Mouse (Mus musculus): Measurements from ENCODE around the gene Kcnk5. TPM values are rescaled to one million over a fixed set of nuclear protein-coding genes. Genes with fewer than 3 reads are reported as not detected.

The Kcnk5 gene
- polyA plus RNA-seq, 1 experiment from 2014 or later = 8.9 TPM

DNA sequence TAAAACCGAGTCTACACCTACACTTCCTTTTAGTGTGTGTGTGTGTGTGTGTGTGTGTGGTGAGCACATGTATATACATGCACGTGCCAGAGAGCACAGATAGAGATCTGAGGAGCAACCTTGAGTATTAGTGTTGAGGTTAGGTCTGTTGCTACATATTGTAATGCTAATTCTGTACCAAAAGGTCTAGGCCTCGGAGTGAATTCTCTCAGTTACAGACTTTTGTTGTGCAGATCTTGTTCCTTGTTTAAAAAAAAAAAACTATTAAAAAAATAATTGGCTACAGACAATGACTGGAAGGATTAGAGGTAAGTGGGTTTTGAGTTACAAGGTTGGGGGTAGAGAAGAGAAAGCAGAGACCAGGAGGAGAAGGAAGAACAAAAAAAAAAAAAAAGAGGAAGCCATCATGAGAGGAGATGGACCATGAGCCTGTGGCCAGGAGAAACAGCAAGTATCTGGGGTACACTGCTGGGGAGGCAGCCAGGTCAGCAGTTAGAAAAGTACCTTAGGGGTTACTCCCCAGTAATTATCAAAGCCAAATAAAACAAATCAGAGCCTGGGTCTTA lies 35.8 kb upstream of the Kcnk5 start:
- Histone ChIP-seq H3K27me3 (replicated peaks) (no peaks in the 10 kb centered on the region), H3K4me1 (peaks cover 4% of the 10 kb centered on the region), H3K9ac (no peak overlapping the region), H3K4me2 (no peak overlapping the region), H3K27ac (no peak overlapping the region), H3K9me3 (replicated peaks) (no peaks in the 10 kb centered on the region), H3K4me3 (no peak overlapping the region), H3K36me3 (no peaks in the 10 kb centered on the region)
- 47% methylated on average over 3 of the region's 3 CpGs for WGBS (ENCODE audit: insufficient replicate concordance)
- ATAC-seq = no peak

DNA sequence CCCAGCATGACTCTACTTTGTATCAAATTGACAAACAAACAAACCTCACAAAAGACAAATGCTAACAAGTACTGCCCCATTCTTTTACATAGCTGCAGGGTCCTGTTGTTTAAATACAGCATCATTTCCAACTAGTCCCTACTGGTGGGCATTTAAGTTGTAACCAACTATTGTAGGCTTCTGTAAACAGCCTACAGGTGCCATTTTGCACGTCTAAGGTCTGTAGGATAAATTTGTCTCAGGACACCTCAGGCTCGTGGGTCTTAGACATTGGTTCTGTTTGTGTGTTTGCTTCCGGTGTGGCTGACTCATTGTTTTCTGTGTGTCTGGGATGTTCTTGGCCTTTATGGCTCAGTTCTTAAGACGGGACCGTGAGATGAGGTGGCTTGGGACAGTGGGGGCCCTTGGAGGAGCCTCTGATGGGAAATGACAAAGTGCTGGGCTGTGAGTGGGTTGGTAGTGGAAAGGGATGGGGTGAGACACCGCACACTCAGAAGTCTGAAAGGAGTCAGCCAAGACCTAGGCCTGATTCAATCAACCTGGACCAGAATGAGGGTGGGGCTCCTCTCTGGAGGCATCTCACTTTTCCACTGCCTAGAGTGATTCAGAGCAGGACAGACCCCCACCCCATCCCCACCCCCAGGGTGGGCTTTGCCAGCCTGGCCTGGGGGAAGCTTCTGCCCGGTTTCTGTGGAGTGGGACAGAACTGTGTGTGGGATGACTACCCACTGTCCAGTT lies 35.1 kb upstream of the Kcnk5 start:
- Histone ChIP-seq H3K36me3 (no peaks in the 10 kb centered on the region), H3K4me1 (peaks cover 11% of the 10 kb centered on the region), H3K27ac (no peak overlapping the region), H3K4me3 (no peak overlapping the region), H3K4me2 (no peak overlapping the region), H3K27me3 (replicated peaks) (no peaks in the 10 kb centered on the region), H3K9ac (no peak overlapping the region), H3K9me3 (replicated peaks) (no peaks in the 10 kb centered on the region)
- no peak for ATAC-seq
- 68% methylated on average over 7 of the region's 7 CpGs for WGBS (ENCODE audit: insufficient replicate concordance)

DNA sequence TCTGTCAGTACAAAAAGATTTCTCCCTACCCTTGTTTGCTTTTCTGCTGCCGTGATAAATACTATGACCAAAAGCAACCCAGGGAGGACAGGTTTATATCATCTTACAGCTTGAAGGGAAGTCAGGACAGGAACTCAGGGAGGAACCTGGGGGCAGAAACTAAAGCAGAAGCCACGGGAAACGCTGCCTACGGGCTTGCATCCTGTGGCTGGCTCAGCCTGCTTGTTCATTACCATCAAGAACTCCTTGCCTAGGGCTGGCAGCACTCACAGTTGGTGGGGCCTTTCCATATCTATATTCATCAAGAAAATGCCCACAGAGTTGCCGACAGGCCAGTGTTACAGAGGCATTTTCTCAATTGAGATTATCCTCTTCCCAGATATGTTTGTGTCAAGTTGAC lies 34.2 kb upstream of the Kcnk5 start:
- Histone ChIP-seq H3K9ac (no peak overlapping the region), H3K36me3 (no peaks in the 10 kb centered on the region), H3K9me3 (replicated peaks) (no peaks in the 10 kb centered on the region), H3K27me3 (replicated peaks) (no peaks in the 10 kb centered on the region), H3K4me1 (peaks cover 17% of the 10 kb centered on the region), H3K4me2 (no peak overlapping the region), H3K4me3 (no peak overlapping the region), H3K27ac (no peak overlapping the region)
- 17% methylated on average over 5 of the region's 5 CpGs for WGBS (ENCODE audit: insufficient replicate concordance)
- ATAC-seq = no peak

DNA sequence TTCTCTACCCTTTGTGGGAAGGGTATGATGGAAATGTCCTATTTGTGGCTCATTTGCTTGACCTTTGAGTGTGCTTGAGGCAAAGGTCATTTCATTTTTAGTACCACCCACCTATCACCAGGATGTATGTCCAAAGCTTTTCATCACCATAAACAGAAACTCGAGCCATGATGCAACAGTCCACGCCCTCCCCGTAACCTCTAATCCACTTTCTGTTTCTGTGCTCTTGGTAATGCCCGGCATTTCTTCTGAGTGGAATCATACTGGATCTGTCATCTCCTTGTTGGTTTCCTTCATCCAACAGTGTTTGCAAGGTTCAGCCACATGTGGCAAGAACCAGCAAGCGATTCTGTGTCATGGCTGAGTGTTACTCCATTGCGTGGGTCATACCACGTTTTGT lies 32.5 kb upstream of the Kcnk5 start:
- no peak overlapping the region for H3K27ac ChIP-seq
- peaks cover 30% of the 10 kb centered on the region for H3K4me1 ChIP-seq
- WGBS (ENCODE audit: insufficient replicate concordance) = 65% methylated on average over 7 of the region's 7 CpGs
- H3K9ac ChIP-seq = no peak overlapping the region
- H3K4me3 ChIP-seq = no peak overlapping the region
- no peak overlapping the region for H3K4me2 ChIP-seq
- H3K36me3 ChIP-seq = no peaks in the 10 kb centered on the region
- ATAC-seq = no peak
- H3K27me3 ChIP-seq (replicated peaks) = no peaks in the 10 kb centered on the region
- no peaks in the 10 kb centered on the region for H3K9me3 ChIP-seq (replicated peaks)

DNA sequence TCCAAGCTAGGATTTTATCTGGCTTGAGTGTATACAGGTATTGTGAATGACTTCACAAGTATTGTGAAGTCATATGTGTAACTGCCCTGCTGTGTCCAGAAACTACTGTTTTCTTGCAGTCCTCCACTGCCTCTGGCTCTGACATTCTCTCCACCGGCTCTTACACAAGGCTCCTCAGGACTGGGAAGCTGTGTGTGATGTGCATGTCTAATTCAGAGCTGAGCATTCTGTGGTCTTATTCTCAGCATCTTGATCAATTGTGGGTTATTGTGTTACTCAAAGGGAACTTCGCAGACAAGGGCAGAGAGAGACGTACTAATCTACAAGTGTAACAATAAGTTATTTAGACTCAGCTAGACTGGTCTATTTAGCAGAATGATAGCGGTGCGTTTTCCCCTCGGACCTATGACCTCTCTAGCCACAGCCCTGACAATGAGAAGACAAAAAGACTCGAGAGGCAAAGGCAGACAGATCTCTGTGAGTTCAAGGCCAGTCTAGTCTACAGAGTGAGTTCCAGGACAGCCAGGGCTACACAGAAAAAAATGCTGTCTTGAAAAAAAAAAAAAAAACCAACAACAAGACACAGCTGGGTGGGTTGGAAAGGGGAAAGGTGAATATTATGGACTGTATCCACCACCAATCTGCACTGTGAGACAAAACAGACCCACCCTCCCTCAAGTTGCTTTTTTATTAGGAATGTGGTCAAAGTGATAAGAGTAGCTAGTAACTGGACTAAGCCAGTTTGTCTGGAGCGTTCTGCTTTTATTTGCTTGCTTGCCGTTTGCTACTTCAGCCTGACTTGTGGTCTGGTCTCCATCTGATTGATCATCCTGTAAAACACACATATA lies 30.4 kb upstream of the Kcnk5 start:
- ATAC-seq = peak; percentile 53; the same call in 1 of the 2 replicates
- H3K27ac ChIP-seq = no peak overlapping the region
- WGBS (ENCODE audit: insufficient replicate concordance) = 46% methylated on average over 9 of the region's 9 CpGs

DNA sequence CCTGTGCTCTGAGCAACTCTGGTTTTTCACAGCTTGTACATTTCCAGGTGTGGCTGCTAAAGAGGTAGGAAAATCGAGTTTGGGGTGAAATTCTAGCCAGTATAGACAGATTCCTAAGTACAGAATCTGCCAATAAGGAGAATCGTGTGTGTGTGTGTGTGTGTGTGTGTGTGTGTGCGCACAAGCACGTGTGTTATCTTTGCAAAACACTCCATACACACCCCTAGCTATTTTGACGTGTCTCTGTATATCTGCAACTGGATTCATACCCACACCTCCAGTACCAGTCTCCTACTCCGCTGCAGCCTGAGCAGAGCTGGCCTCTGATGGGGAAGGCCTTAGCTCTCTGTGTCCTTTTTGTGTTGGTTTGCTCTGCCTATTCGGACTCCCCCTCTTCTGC lies 28.3 kb upstream of the Kcnk5 start:
- H3K27ac ChIP-seq = no peak overlapping the region
- WGBS (ENCODE audit: insufficient replicate concordance) = 34% methylated on average over 7 of the region's 7 CpGs
- H3K27me3 ChIP-seq (replicated peaks) = no peaks in the 10 kb centered on the region
- no peak overlapping the region for H3K4me3 ChIP-seq
- H3K4me2 ChIP-seq = no peak overlapping the region
- H3K9me3 ChIP-seq (replicated peaks) = no peaks in the 10 kb centered on the region
- ATAC-seq = peak; percentile 52; the same call in 1 of the 2 replicates
- no peak overlapping the region for H3K9ac ChIP-seq
- H3K36me3 ChIP-seq = no peaks in the 10 kb centered on the region
- H3K4me1 ChIP-seq = peaks cover 36% of the 10 kb centered on the region

More for the DNA sequence above, 30.4 kb upstream of the Kcnk5 start:
- no peaks in the 10 kb centered on the region for H3K9me3 ChIP-seq (replicated peaks)
- H3K4me2 ChIP-seq = no peak overlapping the region
- H3K27me3 ChIP-seq (replicated peaks) = no peaks in the 10 kb centered on the region
- H3K4me3 ChIP-seq = no peak overlapping the region
- peaks cover 36% of the 10 kb centered on the region for H3K4me1 ChIP-seq
- H3K36me3 ChIP-seq = no peaks in the 10 kb centered on the region
- no peak overlapping the region for H3K9ac ChIP-seq

DNA sequence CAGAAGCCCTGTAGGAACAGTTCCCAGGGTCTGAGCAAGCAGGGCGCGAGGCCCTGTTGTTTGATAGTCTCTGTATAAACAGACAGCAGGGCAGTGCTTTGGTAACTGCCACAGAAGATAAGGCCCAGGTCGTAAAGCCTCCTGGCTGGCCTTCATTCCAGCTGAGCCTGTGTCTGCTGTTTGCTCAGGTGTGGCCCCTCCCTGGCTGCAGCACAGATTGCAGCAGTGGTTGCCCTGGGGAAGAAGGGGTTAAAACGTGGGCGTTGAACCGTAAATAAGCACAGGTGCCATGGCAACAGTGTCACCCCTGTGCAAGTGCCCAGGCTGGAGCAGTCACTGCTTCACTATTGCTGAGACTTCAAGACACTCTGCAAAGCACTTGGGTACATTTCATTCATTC lies 26.8 kb upstream of the Kcnk5 start:
- Histone ChIP-seq H3K27me3 (replicated peaks) (no peaks in the 10 kb centered on the region), H3K36me3 (no peaks in the 10 kb centered on the region), H3K9me3 (replicated peaks) (no peaks in the 10 kb centered on the region), H3K27ac (no peak overlapping the region), H3K4me2 (no peak overlapping the region), H3K4me1 (peaks cover 36% of the 10 kb centered on the region), H3K9ac (no peak overlapping the region), H3K4me3 (no peak overlapping the region)
- peak; percentile 75 for ATAC-seq
- 24% methylated on average over 6 of the region's 6 CpGs for WGBS (ENCODE audit: insufficient replicate concordance)

DNA sequence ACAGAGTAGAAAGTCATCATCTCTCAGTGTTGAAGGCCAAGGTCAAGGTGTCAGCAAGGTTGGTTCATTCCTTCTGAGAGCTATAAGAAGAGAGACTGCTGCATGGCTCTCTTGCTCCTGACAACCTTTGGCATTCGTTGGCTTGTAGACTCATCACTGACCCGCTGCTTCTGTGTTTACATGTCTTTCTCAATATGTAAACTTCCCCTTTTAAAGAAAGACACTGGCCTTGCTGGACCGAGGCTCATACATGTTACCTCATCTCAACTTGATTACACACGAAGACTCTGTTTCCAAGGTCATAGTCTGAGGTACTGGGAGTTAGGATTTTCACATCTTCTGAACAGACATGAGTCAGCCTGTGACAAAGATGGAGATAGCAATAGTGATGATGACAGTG lies 24.1 kb upstream of the Kcnk5 start:
- H3K36me3 ChIP-seq = no peaks in the 10 kb centered on the region
- H3K9me3 ChIP-seq (replicated peaks) = no peaks in the 10 kb centered on the region
- no peak overlapping the region for H3K27ac ChIP-seq
- no peaks in the 10 kb centered on the region for H3K27me3 ChIP-seq (replicated peaks)
- H3K4me3 ChIP-seq = no peak overlapping the region
- H3K4me2 ChIP-seq = no peak overlapping the region
- ATAC-seq = no peak
- 54% methylated on average over 4 of the region's 4 CpGs for WGBS (ENCODE audit: insufficient replicate concordance)
- H3K9ac ChIP-seq = no peak overlapping the region
- peaks cover 21% of the 10 kb centered on the region for H3K4me1 ChIP-seq

DNA sequence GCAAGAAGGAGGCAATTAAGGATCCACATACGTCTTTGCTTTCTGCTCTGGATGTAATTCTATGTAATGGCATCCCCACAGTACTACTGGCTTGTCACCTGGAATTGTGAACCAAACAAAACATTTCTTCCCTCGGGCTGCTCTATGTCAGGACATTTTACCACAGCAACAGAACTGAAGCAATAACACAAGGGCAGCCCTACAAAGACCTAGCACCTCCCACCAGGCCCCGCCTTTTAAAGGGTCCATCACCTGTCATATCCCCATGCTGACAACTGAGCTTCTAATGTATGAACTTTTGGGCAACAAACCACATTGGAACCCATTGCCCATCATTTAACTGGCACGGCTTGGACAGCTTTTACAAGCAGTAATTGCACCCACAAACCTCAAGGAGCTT lies 21.7 kb upstream of the Kcnk5 start:
- no peak overlapping the region for H3K27ac ChIP-seq
- no peak overlapping the region for H3K4me3 ChIP-seq
- no peaks in the 10 kb centered on the region for H3K36me3 ChIP-seq
- peaks cover 6% of the 10 kb centered on the region; the same call in 1 of the 2 replicates for H3K4me1 ChIP-seq
- no peak for ATAC-seq
- no peaks in the 10 kb centered on the region for H3K9me3 ChIP-seq (replicated peaks)
- H3K27me3 ChIP-seq (replicated peaks) = no peaks in the 10 kb centered on the region
- no peak overlapping the region for H3K4me2 ChIP-seq
- no peak overlapping the region for H3K9ac ChIP-seq
- WGBS (ENCODE audit: insufficient replicate concordance) = 50% methylated on average over 4 of the region's 4 CpGs

DNA sequence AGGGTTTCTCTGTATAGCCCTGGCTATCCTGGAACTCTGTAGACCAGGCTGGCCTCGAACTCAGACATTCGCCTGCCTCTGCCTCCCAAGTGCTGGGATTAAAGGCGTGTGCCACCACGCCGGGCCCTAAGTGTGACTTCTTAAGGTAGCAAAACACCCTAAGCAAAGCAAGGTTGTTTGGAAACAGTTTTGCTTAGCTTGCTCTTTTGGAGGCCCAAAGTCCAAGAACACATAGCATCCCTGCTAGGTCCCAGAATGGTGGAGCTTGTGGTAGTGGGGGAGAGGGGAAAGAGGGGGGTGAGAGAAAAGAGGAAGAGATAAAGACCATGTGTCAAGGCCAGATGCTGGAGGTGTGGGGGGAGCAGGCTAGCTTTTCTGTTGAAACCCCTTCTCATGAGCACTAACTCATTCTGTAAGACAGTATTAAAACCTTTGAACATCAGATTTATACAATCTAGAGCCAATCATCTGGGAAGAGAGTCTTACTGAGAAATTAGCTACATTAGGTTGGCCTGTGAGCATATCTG lies 21.1 kb upstream of the Kcnk5 start:
- Histone ChIP-seq H3K9ac (no peak overlapping the region), H3K9me3 (replicated peaks) (no peaks in the 10 kb centered on the region), H3K4me3 (no peak overlapping the region), H3K4me2 (no peak overlapping the region), H3K27me3 (replicated peaks) (no peaks in the 10 kb centered on the region), H3K27ac (no peak overlapping the region), H3K4me1 (0 out of 2 replicates have a peak, but pooled peaks cover 3% of the 10 kb centered on the region), H3K36me3 (no peaks in the 10 kb centered on the region)
- ATAC-seq = no peak
- WGBS (ENCODE audit: insufficient replicate concordance) = 73% methylated on average over 5 of the region's 5 CpGs

DNA sequence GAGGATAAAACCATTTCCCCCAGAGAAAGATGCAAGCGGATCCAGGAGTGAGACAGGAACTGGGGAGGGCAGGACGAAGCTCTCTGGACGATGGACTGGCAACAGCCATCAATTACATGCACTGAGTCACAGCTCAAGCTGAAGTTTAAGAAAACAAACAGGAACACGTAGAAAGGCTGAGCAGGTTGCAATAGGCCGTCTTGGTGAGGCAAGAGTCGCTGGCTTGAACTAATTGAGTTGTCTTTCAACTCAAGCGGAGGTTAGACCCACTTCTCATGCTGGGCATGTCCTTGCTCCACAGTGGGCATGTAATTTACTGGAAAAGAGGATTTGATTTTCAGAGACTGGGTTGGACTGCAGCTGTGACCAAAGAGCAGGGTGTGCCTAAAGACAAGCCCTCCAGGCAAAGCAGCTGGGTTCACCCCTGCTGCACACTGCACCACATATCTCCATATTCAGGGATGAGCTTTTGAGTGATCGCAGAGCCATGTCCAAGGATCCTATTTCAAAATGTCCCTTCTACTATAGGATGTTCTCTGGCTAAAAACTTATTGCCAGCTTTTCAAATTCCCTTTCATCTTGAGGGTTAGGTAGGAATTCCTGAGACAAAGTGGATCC lies 19.6 kb upstream of the Kcnk5 start:
- no peaks in the 10 kb centered on the region for H3K27me3 ChIP-seq (replicated peaks)
- H3K9me3 ChIP-seq (replicated peaks) = no peaks in the 10 kb centered on the region
- no peak for ATAC-seq
- no peak overlapping the region for H3K27ac ChIP-seq
- 0 out of 2 replicates have a peak, but pooled peaks cover 3% of the 10 kb centered on the region for H3K4me1 ChIP-seq
- no peaks in the 10 kb centered on the region for H3K36me3 ChIP-seq
- H3K9ac ChIP-seq = no peak overlapping the region
- H3K4me2 ChIP-seq = no peak overlapping the region
- 69% methylated on average over 8 of the region's 8 CpGs for WGBS (ENCODE audit: insufficient replicate concordance)
- no peak overlapping the region for H3K4me3 ChIP-seq
